Mouse (Mus musculus) hindbrain, postnatal 0 days (tissue): ENCODE measurements around the gene Llgl2. TPM values are rescaled to one million over a fixed set of nuclear protein-coding genes. Genes with fewer than 3 reads are reported as not detected.

Experiments
- ATAC-seq: fragments of 200-750 bp; cut with Nextera tagmentation; 2 replicates; pipeline ENCODE4 v1.8.0; 2017; ENCODE audit warnings: mild to moderate bottlenecking, moderate TSS enrichment, moderate library complexity
- DNase-seq: peaks from one replicate; pipeline ENCODE4 v3.0.0-alpha.2; 2015; ENCODE audit warnings: low spot score
- H3K27ac ChIP-seq: fragments of 300-500 bp; sonication (generic); 2 replicates; pipeline ENCODE4 v1.5.1; 2014; ENCODE audit warnings: mild to moderate bottlenecking
- H3K27me3 ChIP-seq: fragments of 300-500 bp; sonication (generic); 2 replicates; pipeline ENCODE4 v1.6.1; 2014; ENCODE audit warnings: low read length, mixed read lengths; ENCODE audit not compliant: insufficient read depth
- H3K36me3 ChIP-seq: fragments of 300-500 bp; sonication (generic); 2 replicates; pipeline ENCODE4 v1.6.1; 2014; ENCODE audit warnings: low read length, mixed read lengths; ENCODE audit not compliant: insufficient read depth
- H3K4me1 ChIP-seq: fragments of 300-500 bp; sonication (generic); 2 replicates; pipeline ENCODE4 v1.6.1; 2014; ENCODE audit warnings: antibody characterized with exemption, low read length, mixed read lengths; ENCODE audit not compliant: insufficient read depth
- H3K4me2 ChIP-seq: fragments of 300-500 bp; sonication (generic); 2 replicates; pipeline ENCODE4 v1.6.1; 2014; ENCODE audit warnings: low read depth, mild to moderate bottlenecking, low read length, moderate library complexity, mixed read lengths
- H3K4me3 ChIP-seq: fragments of 300-500 bp; sonication (generic); 2 replicates; pipeline ENCODE4 v1.5.1; 2014; ENCODE audit warnings: low read length
- H3K9ac ChIP-seq: fragments of 300-500 bp; sonication (generic); replicated peaks from 2 replicates; pipeline ENCODE4 v1.6.1; 2014; ENCODE audit warnings: mild to moderate bottlenecking, low read length, moderate library complexity, mixed read lengths
- H3K9me3 ChIP-seq: fragments of 300-500 bp; sonication (generic); 2 replicates; pipeline ENCODE4 v1.6.1; 2016; ENCODE audit warnings: low read length, mixed read lengths
- CTCF ChIP-seq: IDR thresholded peaks from 2 replicates; pipeline ENCODE4 v1.5.1; 2016; ENCODE audit warnings: antibody characterized with exemption, control low read depth, low read depth
- WGBS: fragments of 180-500 bp; shearing (Covaris S2); extraction: QIAGEN DNeasy Blood & Tissue Kit; methylation state at CpG from one replicate; pipeline ENCODE4 v1.1.7; 2014; 5-methylcytosine and 5-hydroxymethylcytosine counted together
- polyA plus RNA-seq: library from polyadenylated mRNA; unstranded; fragments of >200 nt; fragmentation: Nextera tagmentation; extraction: Ambion mirVana; gene quantifications from 2 replicates; pipeline ENCODE4 v1.2.1, GENCODE M21; 2015
- total RNA-seq: library from RNA; depleted of rRNA; stranded (reverse); fragments of >200 nt; gene quantifications from 2 replicates; pipeline ENCODE4 v1.2.3, GENCODE M21; 2014

Gene Llgl2
- total and polyA plus RNA-seq, 2 experiments from 2014 or later, result 1.5 to 2.1 TPM

DNA sequence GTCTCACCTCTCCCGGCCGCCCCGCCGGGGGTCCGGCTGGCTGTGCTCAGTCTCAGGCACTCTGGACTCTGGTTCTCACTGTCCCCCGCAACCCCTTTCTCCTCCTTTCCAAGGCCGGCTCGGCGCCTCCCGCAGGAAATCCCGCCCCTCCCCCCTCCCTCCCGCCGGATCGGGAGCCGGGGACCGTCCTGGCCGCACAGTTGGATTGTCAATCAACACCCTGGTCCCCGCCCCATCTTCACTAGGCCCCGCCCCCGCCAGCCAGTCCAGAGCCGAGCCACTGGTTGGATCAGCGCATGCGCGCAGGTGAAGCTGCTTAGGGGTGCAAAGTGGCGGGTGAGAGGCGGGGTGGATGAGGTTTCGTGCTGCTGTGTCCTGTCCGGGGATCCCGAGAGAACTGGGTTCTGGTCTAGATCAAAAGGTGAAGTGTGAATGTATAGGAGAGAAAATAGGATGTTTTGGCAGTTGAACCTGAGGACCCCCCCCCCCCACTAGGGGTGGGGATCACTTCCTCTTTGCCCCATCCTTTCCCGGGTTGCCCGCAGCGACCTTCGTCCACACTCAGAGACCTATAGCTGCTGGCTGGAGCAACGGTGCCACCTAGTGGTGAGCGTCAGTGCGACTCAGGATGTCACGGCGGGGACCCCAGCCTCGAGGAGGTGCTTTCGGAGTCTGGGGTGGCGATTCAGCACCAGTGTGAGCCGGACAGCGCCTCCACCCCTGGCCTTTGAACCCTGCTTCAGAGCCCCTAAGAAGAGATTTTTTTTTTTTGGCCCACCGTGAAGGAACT is 10.1 kb upstream of the Llgl2 start, which contains the start of gene Caskin2:
Gene Caskin2 (minus strand): TSS at position 133 of the 790 bp plus-strand sequence.
- H3K27ac ChIP-seq, result peak within 1 kb of the TSS; percentile 43; the same call in 1 of the 2 replicates
- peak within 1 kb of the TSS; percentile 88 for H3K4me3 ChIP-seq
- H3K9ac ChIP-seq, result peak within 1 kb of the TSS; percentile 72
- H3K9me3 ChIP-seq, result no peaks in the 10 kb centered on the region
- H3K27me3 ChIP-seq, result no peaks in the 10 kb centered on the region
- peak; percentile 99 for TF ChIP-seq CTCF
- ATAC-seq, result peak; percentile 92
- peak within 1 kb of the TSS; percentile 95 for H3K4me2 ChIP-seq
- H3K4me1 ChIP-seq, result peaks cover 20% of the 10 kb centered on the region
- under 1% methylated on average over 44 of the region's 44 CpGs for WGBS
- peak; percentile 95 for DNase-seq
- H3K36me3 ChIP-seq, result no peaks in the 10 kb centered on the region

DNA sequence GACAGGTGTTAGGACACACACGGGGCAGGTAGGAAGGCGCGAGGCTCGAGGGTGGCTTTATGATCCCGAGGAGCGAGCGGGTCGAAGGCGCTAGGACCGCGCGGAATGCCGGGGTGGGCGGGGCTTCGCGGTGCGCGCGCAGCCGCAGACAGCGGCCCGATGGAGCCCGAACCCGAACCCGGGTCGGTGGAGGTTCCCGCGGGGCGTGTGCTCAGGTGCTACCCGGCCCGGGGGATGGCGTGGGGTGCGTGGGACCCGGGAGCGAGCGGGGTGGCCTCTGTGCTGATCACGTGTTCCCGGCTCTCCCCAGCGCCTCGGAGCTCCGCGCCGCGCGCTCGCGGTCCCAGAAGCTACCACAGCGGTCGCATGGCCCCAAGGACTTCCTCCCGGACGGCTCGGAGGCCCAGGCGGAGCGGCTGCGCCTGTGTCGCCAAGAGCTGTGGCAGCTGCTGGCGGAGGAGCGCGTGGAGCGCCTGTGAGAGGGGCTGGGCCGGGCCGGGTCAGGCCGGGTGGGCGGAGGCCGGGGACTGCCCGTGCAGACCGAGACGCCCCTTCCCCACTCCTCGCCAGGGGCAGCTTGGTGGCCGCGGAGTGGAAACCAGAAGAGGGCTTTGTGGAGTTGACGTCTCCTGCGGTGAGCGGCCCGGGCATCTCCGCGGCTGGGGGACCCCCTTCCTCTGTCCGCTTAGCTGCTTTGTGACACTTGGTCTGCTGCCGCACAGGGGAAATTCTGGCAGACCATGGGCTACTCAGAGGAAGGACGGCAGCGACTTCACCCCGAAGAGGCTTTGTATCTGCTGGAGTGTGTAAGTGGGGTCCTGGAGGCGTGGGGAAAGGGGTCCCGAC is 9.0 kb upstream of the Llgl2 start, which contains the start of gene Tsen54:
Gene Tsen54 (plus strand): TSS at position 120 of the 846 bp plus-strand sequence.
- Histone ChIP-seq H3K27ac (peak within 1 kb of the TSS; percentile 69), H3K4me3 (peak within 1 kb of the TSS; percentile 88), H3K4me2 (peak within 1 kb of the TSS; percentile 95), H3K9me3 (no peaks in the 10 kb centered on the region), H3K27me3 (no peaks in the 10 kb centered on the region), H3K36me3 (no peaks in the 10 kb centered on the region; the same call in none of the 2 replicates), H3K4me1 (peaks cover 11% of the 10 kb centered on the region), H3K9ac (peak within 1 kb of the TSS; percentile 72)
- DNase-seq (peak; percentile 89), ATAC-seq (peak; percentile 69)
- no peak for TF ChIP-seq CTCF
- WGBS, result 2% methylated on average over 75 of the region's 84 CpGs

DNA sequence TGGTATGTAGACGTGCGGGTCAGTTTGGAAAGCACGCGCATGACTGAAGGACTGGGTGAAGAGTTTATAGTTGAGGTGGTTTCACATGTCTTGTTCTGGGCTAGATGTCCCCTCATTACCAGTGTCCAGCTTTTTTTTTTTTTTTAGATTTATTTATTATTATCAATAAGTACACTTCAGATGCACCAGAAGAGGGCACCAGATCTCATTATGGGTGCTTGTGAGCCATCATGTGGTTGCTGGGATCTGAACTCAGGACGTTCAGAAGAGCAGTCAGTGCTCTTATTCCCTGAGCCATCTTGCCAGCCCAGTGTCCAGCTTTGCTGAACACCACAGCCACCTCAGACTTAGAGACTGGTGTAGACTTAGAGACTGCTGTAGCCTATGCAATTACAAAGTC is 6.5 kb upstream of the Llgl2 start:
- peaks cover 11% of the 10 kb centered on the region for H3K4me1 ChIP-seq
- no peak overlapping the region for H3K4me3 ChIP-seq
- H3K36me3 ChIP-seq, result peaks cover 7% of the 10 kb centered on the region
- no peaks in the 10 kb centered on the region for H3K9me3 ChIP-seq
- DNase-seq (no peak), ATAC-seq (no peak)
- H3K4me2 ChIP-seq, result no peak overlapping the region
- no peak overlapping the region for H3K27ac ChIP-seq
- peak; percentile 23 for TF ChIP-seq CTCF
- 87% methylated on average over 5 of the region's 5 CpGs for WGBS
- H3K27me3 ChIP-seq, result no peaks in the 10 kb centered on the region
- H3K9ac ChIP-seq, result no peak overlapping the region

DNA sequence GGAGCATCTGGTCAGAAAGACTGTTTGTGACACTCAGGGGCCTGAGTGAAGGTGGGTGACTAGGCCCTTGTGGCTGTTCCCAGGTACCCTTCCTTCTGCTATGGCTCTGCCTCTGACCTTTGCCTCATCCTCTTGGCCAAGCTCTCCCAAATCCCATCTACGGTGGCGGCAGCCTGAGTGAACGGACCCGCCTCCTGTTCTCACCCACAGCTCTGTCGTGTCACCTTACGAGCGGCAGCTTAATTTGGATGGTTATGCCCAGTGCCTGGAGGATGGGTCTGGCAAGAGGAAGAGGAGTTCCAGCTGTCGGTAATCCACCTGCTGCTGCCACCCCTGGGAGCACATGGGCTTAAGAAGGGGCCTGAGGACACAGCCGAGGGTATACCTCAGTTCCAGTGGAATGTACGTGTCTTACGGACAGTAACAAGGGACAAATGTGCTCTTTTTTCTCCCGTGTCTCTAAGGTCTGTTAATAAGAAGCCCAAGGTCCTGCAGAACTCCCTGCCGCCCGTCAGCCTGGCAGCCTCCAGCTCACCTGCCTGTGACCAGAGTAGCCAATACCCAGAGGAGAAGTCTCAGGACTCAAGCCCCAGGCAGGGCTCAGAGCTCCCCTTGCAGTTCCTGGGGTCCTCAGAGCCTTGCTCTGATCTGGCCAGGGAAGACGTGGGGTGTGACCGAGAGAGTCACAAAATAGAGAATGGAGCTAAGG is 3.8 kb upstream of the Llgl2 start:
- DNase-seq (no peak), ATAC-seq (no peak)
- 90% methylated on average over 16 of the region's 16 CpGs for WGBS
- Histone ChIP-seq H3K27me3 (peaks cover 9% of the 10 kb centered on the region), H3K9me3 (no peaks in the 10 kb centered on the region), H3K27ac (no peak overlapping the region), H3K4me2 (no peak overlapping the region), H3K36me3 (peaks cover 7% of the 10 kb centered on the region), H3K4me3 (no peak overlapping the region), H3K4me1 (peaks cover 12% of the 10 kb centered on the region), H3K9ac (no peak overlapping the region)
- no peak for TF ChIP-seq CTCF

DNA sequence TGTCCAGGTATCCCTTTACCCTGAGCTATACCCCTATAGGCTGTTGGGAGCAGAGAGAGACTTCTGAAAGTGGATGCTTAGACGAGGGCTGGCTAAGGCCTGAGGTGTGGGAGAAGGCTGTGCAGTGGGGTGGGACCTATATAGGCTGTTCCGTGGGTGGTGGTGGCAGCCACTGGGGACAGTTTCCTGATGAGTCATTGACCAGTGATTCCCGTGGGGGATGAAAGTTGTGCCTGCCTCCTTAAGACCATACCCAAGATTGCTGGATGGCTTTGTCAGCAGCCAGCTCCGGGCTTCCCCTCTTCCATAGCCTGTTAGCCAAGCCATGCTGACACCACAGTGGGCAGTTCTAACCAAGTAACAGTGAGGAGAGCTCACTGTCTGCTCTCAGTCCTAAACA is 2.8 kb upstream of the Llgl2 start:
- DNase-seq (no peak), ATAC-seq (no peak)
- Histone ChIP-seq H3K9me3 (no peaks in the 10 kb centered on the region), H3K27ac (no peak overlapping the region), H3K36me3 (peaks cover 7% of the 10 kb centered on the region), H3K9ac (no peak overlapping the region), H3K4me2 (no peak overlapping the region), H3K27me3 (peaks cover 14% of the 10 kb centered on the region), H3K4me1 (peaks cover 4% of the 10 kb centered on the region; the same call in 1 of the 2 replicates), H3K4me3 (no peak overlapping the region)
- no peak for TF ChIP-seq CTCF
- 82% methylated on average over 4 of the region's 4 CpGs for WGBS

DNA sequence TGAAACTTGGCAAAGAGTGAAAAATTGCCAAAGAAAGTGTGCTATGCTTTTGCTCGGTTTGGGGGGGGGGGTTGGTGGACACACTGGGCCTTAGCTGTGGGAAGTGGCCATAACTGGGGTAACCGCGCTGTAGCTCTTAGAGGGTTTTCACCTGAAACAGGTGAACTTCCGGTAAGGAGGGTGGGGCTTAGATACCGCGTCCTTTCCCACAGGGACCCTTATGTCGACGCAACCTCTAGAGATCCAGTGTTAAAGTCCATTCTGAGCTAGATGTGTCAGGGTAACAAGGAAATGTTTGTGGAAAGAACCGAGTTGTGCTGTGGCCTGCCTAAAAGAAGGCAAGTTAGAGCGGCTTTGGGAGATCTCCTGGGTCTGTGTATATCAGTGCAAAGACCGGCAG is 964 bp downstream of the Llgl2 start:
- DNase-seq (no peak), ATAC-seq (no peak)
- 18% methylated on average over 11 of the region's 11 CpGs for WGBS
- no peak overlapping the region for H3K9ac ChIP-seq
- peaks cover 16% of the 10 kb centered on the region for H3K27me3 ChIP-seq
- H3K9me3 ChIP-seq, result no peaks in the 10 kb centered on the region
- 0 out of 2 replicates have a peak, but pooled peaks cover 4% of the 10 kb centered on the region for H3K4me1 ChIP-seq
- TF ChIP-seq CTCF, result no peak
- H3K4me3 ChIP-seq, result peak overlapping the region; percentile 56; the same call in 1 of the 2 replicates
- H3K36me3 ChIP-seq, result peaks cover 7% of the 10 kb centered on the region
- no peak overlapping the region for H3K27ac ChIP-seq
- peak overlapping the region; percentile 92; the same call in 1 of the 2 replicates for H3K4me2 ChIP-seq
